Mouse (Mus musculus): ENCODE results near the gene Olfr1393.

DNA sequence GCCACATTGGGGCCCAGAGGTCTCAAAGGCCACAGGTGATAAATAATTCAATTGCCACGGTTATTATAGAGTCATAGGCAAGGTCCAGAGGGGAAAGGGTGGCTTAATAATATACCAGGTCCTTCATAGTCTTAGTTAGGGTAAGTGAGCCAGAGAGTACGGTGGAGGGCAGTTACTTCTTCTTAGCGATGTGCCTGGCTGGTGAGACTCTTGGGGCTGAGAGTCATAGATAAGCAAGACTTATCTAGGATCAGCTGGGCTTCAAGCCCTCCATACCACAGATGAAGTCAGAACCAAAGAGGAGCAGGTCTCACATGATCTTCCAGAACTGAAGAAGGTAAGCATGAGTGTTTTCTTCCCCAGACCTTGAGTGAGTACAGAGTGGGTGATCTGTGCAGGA is at the start of gene Olfr1393:
- TF ChIP-seq CTCF (conservative IDR thresholded peaks at IDR 0.05; ENCODE audit: insufficient read depth, insufficient read length, low read depth, low read length) (no peak), POLR2A (IDR thresholded peaks at IDR 0.05; ENCODE audit: low read depth, low read length) (no peak)

Measured in kidney, adult 2 months (tissue).